Mouse (Mus musculus): Measurements from ENCODE around the gene Shroom2. TPM values are rescaled to one million over a fixed set of nuclear protein-coding genes. Genes with fewer than 3 reads are reported as not detected.

Shroom2 gene
- polyA plus RNA-seq (2012; rRNA removed) = 32.6 and 39.6 TPM in 2 replicates

GRCm38 (mm10) chrX:152768891-152769599 is at the start of gene Shroom2:
Gene Shroom2, minus strand, starts transcription at chrX:152769465.
- TF ChIP-seq POLR2A (IDR thresholded peaks at IDR 0.05; ENCODE audit: borderline replicate concordance, insufficient read depth, low read length) (no peak), CTCF (IDR thresholded peaks at IDR 0.05; ENCODE audit: borderline replicate concordance, insufficient read depth, low read depth, low read length) (no peak)
- DNase-seq = no peak
- Histone ChIP-seq H3K4me3 (replicated peaks; ENCODE audit: insufficient read depth, low read depth, low read length) (peak within 1 kb of the TSS; percentile 26), H3K27ac (ENCODE audit: insufficient read depth, low read length) (no peak within 1 kb of the TSS), H3K4me1 (ENCODE audit: control insufficient read depth, insufficient read depth, low read length) (no peaks in the 10 kb centered on the region), H3K27me3 (ENCODE audit: control insufficient read depth, insufficient read depth, low read length) (no peaks in the 10 kb centered on the region)
- 2% methylated on average over 54 of the region's 55 CpGs for WGBS

- Histone ChIP-seq H3K27ac (ENCODE audit: insufficient read depth, low read length) (no peak overlapping the region), H3K27me3 (ENCODE audit: control insufficient read depth, insufficient read depth, low read length) (no peaks in the 10 kb centered on the region), H3K4me3 (replicated peaks; ENCODE audit: insufficient read depth, low read depth, low read length) (no peak overlapping the region), H3K4me1 (ENCODE audit: control insufficient read depth, insufficient read depth, low read length) (no peaks in the 10 kb centered on the region)
- no peak for TF ChIP-seq POLR2A (IDR thresholded peaks at IDR 0.05; ENCODE audit: borderline replicate concordance, insufficient read depth, low read length)
- peak; percentile 10; the same call in 1 of the 2 replicates for TF ChIP-seq CTCF (IDR thresholded peaks at IDR 0.05; ENCODE audit: borderline replicate concordance, insufficient read depth, low read depth, low read length)
- peak in 1 of 2 experiments; percentile 1 for DNase-seq
Observed at GRCm38 (mm10) chrX:152818996-152819395, 49.7 kb upstream of the Shroom2 start.

- no peak for TF ChIP-seq CTCF (IDR thresholded peaks at IDR 0.05; ENCODE audit: borderline replicate concordance, insufficient read depth, low read depth, low read length)
- no peak for TF ChIP-seq POLR2A (IDR thresholded peaks at IDR 0.05; ENCODE audit: borderline replicate concordance, insufficient read depth, low read length)
- 64% methylated on average over 3 of the region's 3 CpGs for WGBS
Observed at GRCm38 (mm10) chrX:152813339-152813738, 44.1 kb upstream of the Shroom2 start.

GRCm38 (mm10) chrX:152805317-152805716 is 36.1 kb upstream of the Shroom2 start:
- H3K27me3 ChIP-seq (ENCODE audit: control insufficient read depth, insufficient read depth, low read length) = no peaks in the 10 kb centered on the region

More at GRCm38 (mm10) chrX:152813339-152813738, 44.1 kb upstream of the Shroom2 start:
- Histone ChIP-seq H3K27ac (ENCODE audit: insufficient read depth, low read length) (no peak overlapping the region), H3K4me3 (replicated peaks; ENCODE audit: insufficient read depth, low read depth, low read length) (no peak overlapping the region), H3K27me3 (ENCODE audit: control insufficient read depth, insufficient read depth, low read length) (no peaks in the 10 kb centered on the region), H3K4me1 (ENCODE audit: control insufficient read depth, insufficient read depth, low read length) (no peaks in the 10 kb centered on the region)
- no peak for DNase-seq

GRCm38 (mm10) chrX:152788611-152789010 is 19.3 kb upstream of the Shroom2 start:
- DNase-seq = no peak
- TF ChIP-seq POLR2A (IDR thresholded peaks at IDR 0.05; ENCODE audit: borderline replicate concordance, insufficient read depth, low read length) (no peak), CTCF (IDR thresholded peaks at IDR 0.05; ENCODE audit: borderline replicate concordance, insufficient read depth, low read depth, low read length) (no peak)
- Histone ChIP-seq H3K27me3 (ENCODE audit: control insufficient read depth, insufficient read depth, low read length) (no peaks in the 10 kb centered on the region), H3K27ac (ENCODE audit: insufficient read depth, low read length) (no peak overlapping the region), H3K4me1 (ENCODE audit: control insufficient read depth, insufficient read depth, low read length) (no peaks in the 10 kb centered on the region), H3K4me3 (replicated peaks; ENCODE audit: insufficient read depth, low read depth, low read length) (no peak overlapping the region)
- WGBS = 87% methylated on average over 2 of the region's 2 CpGs

More at GRCm38 (mm10) chrX:152805317-152805716, 36.1 kb upstream of the Shroom2 start:
- Histone ChIP-seq H3K4me3 (replicated peaks; ENCODE audit: insufficient read depth, low read depth, low read length) (no peak overlapping the region), H3K4me1 (ENCODE audit: control insufficient read depth, insufficient read depth, low read length) (no peaks in the 10 kb centered on the region), H3K27ac (ENCODE audit: insufficient read depth, low read length) (no peak overlapping the region)
- TF ChIP-seq CTCF (IDR thresholded peaks at IDR 0.05; ENCODE audit: borderline replicate concordance, insufficient read depth, low read depth, low read length) (no peak), POLR2A (IDR thresholded peaks at IDR 0.05; ENCODE audit: borderline replicate concordance, insufficient read depth, low read length) (no peak)
- no peak for DNase-seq

- no peak overlapping the region for H3K27ac ChIP-seq (ENCODE audit: insufficient read depth, low read length)
- DNase-seq = no peak
- 65% methylated on average over 1 of the region's 1 CpGs for WGBS
- H3K4me3 ChIP-seq (replicated peaks; ENCODE audit: insufficient read depth, low read depth, low read length) = no peak overlapping the region
- TF ChIP-seq CTCF (IDR thresholded peaks at IDR 0.05; ENCODE audit: borderline replicate concordance, insufficient read depth, low read depth, low read length) (no peak), POLR2A (IDR thresholded peaks at IDR 0.05; ENCODE audit: borderline replicate concordance, insufficient read depth, low read length) (no peak)
- no peaks in the 10 kb centered on the region for H3K4me1 ChIP-seq (ENCODE audit: control insufficient read depth, insufficient read depth, low read length)
- no peaks in the 10 kb centered on the region for H3K27me3 ChIP-seq (ENCODE audit: control insufficient read depth, insufficient read depth, low read length)
Observed at GRCm38 (mm10) chrX:152788129-152788528, 18.9 kb upstream of the Shroom2 start.

GRCm38 (mm10) chrX:152781720-152782403 is 12.6 kb upstream of the Shroom2 start, which contains the start of gene Gpr143:
Gene Gpr143, plus strand, starts transcription at chrX:152781921.
- TF ChIP-seq CTCF (IDR thresholded peaks at IDR 0.05; ENCODE audit: borderline replicate concordance, insufficient read depth, low read depth, low read length) = no peak
- no peak for TF ChIP-seq POLR2A (IDR thresholded peaks at IDR 0.05; ENCODE audit: borderline replicate concordance, insufficient read depth, low read length)
- Histone ChIP-seq H3K4me3 (replicated peaks; ENCODE audit: insufficient read depth, low read depth, low read length) (no peak within 1 kb of the TSS), H3K27ac (ENCODE audit: insufficient read depth, low read length) (no peak within 1 kb of the TSS), H3K27me3 (ENCODE audit: control insufficient read depth, insufficient read depth, low read length) (no peaks in the 10 kb centered on the region), H3K4me1 (ENCODE audit: control insufficient read depth, insufficient read depth, low read length) (no peaks in the 10 kb centered on the region)
- DNase-seq = no peak
- WGBS = 8% methylated on average over 26 of the region's 26 CpGs
